Mouse (Mus musculus) liver, adult 2 months (tissue): ENCODE results near the gene C530008M17Rik. TPM values are rescaled to one million over a fixed set of nuclear protein-coding genes. Genes with fewer than 3 reads are reported as not detected.

Experiments
- DNase-seq: peaks from one replicate; pipeline ENCODE4 v3.0.0-alpha.2; 2011; ENCODE audit warnings: low read depth, low spot score; ENCODE audit errors: extremely low read depth
- H3K27ac ChIP-seq: fragments of 200-500 bp; replicated peaks from 2 replicates; pipeline ENCODE4 v1.5.1; 2012; ENCODE audit warnings: low read depth, mild to moderate bottlenecking, control low read depth, inconsistent platforms, low read length; ENCODE audit not compliant: insufficient read depth
- H3K27me3 ChIP-seq: fragments of 200-500 bp; 2 replicates; pipeline ENCODE4 v1.6.1; 2012; ENCODE audit warnings: mild to moderate bottlenecking, moderate library complexity, low read length, inconsistent platforms; ENCODE audit not compliant: control insufficient read depth, insufficient read depth
- H3K36me3 ChIP-seq: fragments of 200-500 bp; 2 replicates; pipeline ENCODE4 v1.6.1; 2012; ENCODE audit warnings: low read length, inconsistent platforms; ENCODE audit not compliant: control insufficient read depth, insufficient read depth
- H3K4me1 ChIP-seq: fragments of 200-500 bp; 2 replicates; pipeline ENCODE4 v1.6.1; 2011; ENCODE audit warnings: low read length; ENCODE audit not compliant: control insufficient read depth, insufficient read depth
- H3K4me3 ChIP-seq: fragments of 200-500 bp; 2 replicates; pipeline ENCODE4 v1.5.1; 2011; ENCODE audit warnings: low read depth, mild to moderate bottlenecking, control low read depth, low read length, moderate library complexity; ENCODE audit not compliant: insufficient read depth
- H3K79me2 ChIP-seq: fragments of 200-500 bp; 2 replicates; pipeline ENCODE4 v1.6.1; 2012; ENCODE audit warnings: inconsistent platforms, mild to moderate bottlenecking, low read length, moderate library complexity; ENCODE audit not compliant: control insufficient read depth, insufficient read depth
- H3K9ac ChIP-seq: fragments of 200-500 bp; 2 replicates; pipeline ENCODE4 v1.6.1; 2012; ENCODE audit warnings: low read depth, mild to moderate bottlenecking, control low read depth, inconsistent platforms, low read length
- CTCF ChIP-seq: fragments of 200-500 bp; IDR thresholded peaks from 2 replicates; pipeline ENCODE4 v1.5.1; 2011; ENCODE audit warnings: low read depth, low read length, control low read depth
- POLR2A ChIP-seq: fragments of 200-500 bp; IDR thresholded peaks from 2 replicates; pipeline ENCODE4 v1.6.1; 2011; ENCODE audit warnings: low read length, control low read depth; ENCODE audit not compliant: insufficient read depth; ENCODE audit errors: extremely low read depth
- WGBS: fragments of 180-500 bp; shearing (Covaris S2); methylation state at CpG from one replicate; pipeline ENCODE4 v1.1.7; 2018; 5-methylcytosine and 5-hydroxymethylcytosine counted together
- polyA plus RNA-seq: library from polyadenylated mRNA; depleted of rRNA; stranded (reverse); fragments of >200 nt; gene quantifications from 2 replicates; pipeline ENCODE4 v1.2.3, GENCODE M21; 2012
- total RNA-seq: library from RNA; depleted of rRNA; stranded (reverse); fragments of >200 nt; gene quantifications from 2 replicates; pipeline ENCODE4 v1.2.3, GENCODE M21; 2014

C530008M17Rik gene
- total and polyA plus RNA-seq, 2 experiments, result under 0.01 to 0.02 TPM

DNA sequence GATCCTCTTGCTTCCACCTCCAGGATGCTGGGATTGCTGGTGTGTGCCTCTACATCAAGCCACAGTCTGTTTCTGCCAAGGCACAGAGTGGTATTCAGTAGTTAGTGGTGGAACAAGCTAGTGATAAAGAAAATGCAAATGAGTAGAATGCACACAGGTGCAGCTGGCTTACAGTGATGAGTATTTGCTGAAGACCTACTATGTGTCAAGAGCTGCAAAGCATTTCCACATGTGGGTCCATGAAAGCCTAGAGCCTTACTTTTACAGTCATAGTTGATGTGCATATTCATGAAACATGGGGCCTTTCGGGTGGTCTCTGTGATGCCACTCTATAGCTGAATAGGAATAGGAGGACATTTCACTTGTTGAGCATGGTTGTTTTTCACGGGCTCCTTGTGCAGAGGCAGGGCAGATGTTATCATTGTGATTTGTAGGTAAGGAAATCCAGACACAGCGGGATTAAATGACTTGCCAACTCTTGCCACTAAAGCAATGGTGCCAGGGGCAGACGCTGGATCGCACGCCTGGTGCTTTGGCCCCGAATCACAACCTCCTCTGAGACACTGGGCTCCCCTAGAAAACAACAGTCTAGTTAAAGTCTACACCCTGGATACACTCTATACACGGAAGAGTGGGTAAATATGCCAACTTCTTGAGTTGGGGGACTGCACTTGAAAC lies 3.8 kb downstream of the C530008M17Rik start:
- H3K36me3 ChIP-seq, result no peaks in the 10 kb centered on the region
- peaks cover 12% of the 10 kb centered on the region for H3K27me3 ChIP-seq
- H3K4me3 ChIP-seq, result no peak overlapping the region
- H3K9ac ChIP-seq, result no peak overlapping the region
- TF ChIP-seq CTCF, result no peak
- no peak for TF ChIP-seq POLR2A
- no peaks in the 10 kb centered on the region for H3K79me2 ChIP-seq
- no peak for DNase-seq
- peaks cover 5% of the 10 kb centered on the region for H3K4me1 ChIP-seq
- no peak overlapping the region for H3K27ac ChIP-seq
- WGBS, result 89% methylated on average over 8 of the region's 8 CpGs

DNA sequence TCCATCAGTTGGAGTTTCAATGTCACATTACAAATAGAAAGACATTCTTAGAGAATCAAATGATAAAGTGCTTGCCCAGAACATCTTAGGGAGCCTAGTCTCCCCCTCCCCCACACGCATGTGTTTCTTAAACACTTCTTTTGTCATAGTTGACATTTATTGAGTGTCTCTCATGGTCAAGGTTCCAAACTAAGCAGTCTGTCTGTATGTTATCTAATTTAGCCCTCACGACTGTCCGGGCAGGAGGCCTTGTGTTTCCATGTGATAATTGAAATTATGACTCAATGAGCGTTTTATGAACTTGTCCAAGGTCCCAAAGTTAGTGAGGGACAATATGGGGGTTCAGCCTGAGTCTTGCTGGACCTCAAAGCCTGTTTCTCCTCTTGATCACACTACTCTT lies 5.0 kb downstream of the C530008M17Rik start:
- no peak overlapping the region for H3K4me3 ChIP-seq
- H3K4me1 ChIP-seq, result peaks cover 5% of the 10 kb centered on the region
- TF ChIP-seq CTCF (no peak), POLR2A (no peak)
- H3K79me2 ChIP-seq, result no peaks in the 10 kb centered on the region
- H3K9ac ChIP-seq, result no peak overlapping the region
- H3K36me3 ChIP-seq, result no peaks in the 10 kb centered on the region
- no peak overlapping the region for H3K27ac ChIP-seq
- DNase-seq, result no peak
- H3K27me3 ChIP-seq, result peaks cover 12% of the 10 kb centered on the region
- WGBS, result 75% methylated on average over 4 of the region's 4 CpGs

DNA sequence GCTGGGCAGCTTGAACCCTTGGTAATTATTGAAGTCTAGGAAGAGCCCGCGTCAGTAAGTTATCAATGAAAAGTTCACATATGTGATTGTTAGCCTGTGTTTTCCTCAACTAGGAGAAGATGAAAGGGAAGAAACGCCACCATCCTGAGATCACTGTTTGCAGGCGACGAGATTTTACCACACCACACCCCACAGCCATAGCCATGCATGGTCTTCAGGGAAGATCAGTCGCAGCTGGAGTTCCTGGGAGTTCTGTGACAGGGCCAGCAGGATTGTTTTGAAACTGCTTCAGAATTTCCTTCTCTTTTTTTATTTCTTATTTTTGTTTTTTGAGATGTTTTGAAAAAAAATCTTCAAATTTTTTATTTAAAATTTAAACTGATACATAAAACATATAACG lies 8.6 kb downstream of the C530008M17Rik start:
- H3K36me3 ChIP-seq, result no peaks in the 10 kb centered on the region
- no peaks in the 10 kb centered on the region for H3K4me1 ChIP-seq
- H3K27ac ChIP-seq, result no peak overlapping the region
- DNase-seq, result no peak
- H3K9ac ChIP-seq, result no peak overlapping the region
- no peaks in the 10 kb centered on the region for H3K79me2 ChIP-seq
- WGBS, result 86% methylated on average over 7 of the region's 7 CpGs
- H3K27me3 ChIP-seq, result no peaks in the 10 kb centered on the region
- TF ChIP-seq POLR2A (no peak), CTCF (no peak)
- no peak overlapping the region for H3K4me3 ChIP-seq

DNA sequence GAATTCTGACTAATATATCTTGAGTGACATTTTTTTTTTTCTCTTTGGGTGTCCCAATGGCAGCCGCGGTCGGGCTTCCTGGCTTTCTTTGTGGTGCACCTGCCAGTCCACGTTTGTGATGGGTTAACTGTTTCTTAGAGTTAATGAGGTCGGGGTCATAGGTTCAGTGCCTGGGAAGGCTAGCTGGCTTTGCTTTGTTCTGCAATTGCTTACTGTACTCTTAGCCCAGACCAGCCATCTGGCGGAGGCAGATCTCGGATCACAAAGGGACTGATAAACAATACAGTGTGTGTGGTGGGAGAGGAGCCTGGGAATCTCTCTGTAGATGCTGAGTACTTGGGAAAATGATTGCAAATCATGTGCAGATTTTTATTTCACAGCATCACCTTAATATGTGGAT lies 9.1 kb downstream of the C530008M17Rik start:
- no peaks in the 10 kb centered on the region for H3K27me3 ChIP-seq
- H3K36me3 ChIP-seq, result no peaks in the 10 kb centered on the region
- H3K4me3 ChIP-seq, result no peak overlapping the region
- DNase-seq, result no peak
- TF ChIP-seq CTCF (no peak), POLR2A (no peak)
- H3K4me1 ChIP-seq, result no peaks in the 10 kb centered on the region
- H3K9ac ChIP-seq, result no peak overlapping the region
- 54% methylated on average over 7 of the region's 7 CpGs for WGBS
- no peak overlapping the region for H3K27ac ChIP-seq
- no peaks in the 10 kb centered on the region for H3K79me2 ChIP-seq

DNA sequence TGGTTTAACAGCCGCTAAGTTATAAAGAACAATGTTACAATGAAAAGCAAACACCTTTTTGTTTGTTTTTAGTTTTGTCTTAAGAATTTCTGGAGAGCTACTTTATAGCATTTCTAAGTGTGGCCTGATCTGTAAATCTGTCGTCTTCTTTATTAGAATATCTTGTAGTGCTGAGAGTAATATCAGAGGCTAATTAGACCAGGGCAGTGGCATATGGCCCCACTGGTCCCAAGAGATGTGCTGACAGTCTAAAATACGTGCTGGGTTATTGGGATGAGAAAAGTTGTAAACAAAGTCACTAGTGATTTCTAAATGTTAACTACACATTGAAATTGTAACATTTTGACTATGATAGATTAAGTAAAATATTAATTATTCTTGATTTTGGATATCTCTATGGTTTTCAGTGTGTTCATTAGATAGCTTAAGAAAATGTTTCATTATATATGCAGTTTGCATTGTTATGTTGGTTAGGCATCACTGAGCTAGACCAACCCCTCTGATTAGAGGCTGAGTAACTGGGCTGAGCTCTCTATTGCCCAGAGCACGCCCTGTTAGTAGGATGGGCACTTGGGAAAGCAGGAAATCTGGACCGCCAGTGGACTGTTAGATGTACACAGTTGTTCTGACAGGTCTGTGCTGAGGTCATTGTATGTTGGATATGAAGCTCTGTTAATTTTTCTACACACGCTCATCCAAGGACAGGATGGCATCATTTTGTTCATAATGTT lies 9.9 kb downstream of the C530008M17Rik start:
- no peak overlapping the region for H3K9ac ChIP-seq
- no peaks in the 10 kb centered on the region for H3K79me2 ChIP-seq
- whole genome bisulfite sequencing, result 91% methylated on average over 6 of the region's 6 CpGs
- no peaks in the 10 kb centered on the region for H3K27me3 ChIP-seq
- H3K36me3 ChIP-seq, result no peaks in the 10 kb centered on the region
- no peak overlapping the region for H3K4me3 ChIP-seq
- no peak overlapping the region for H3K27ac ChIP-seq
- no peak for DNase-seq
- TF ChIP-seq CTCF (no peak), POLR2A (no peak)
- H3K4me1 ChIP-seq, result no peaks in the 10 kb centered on the region

DNA sequence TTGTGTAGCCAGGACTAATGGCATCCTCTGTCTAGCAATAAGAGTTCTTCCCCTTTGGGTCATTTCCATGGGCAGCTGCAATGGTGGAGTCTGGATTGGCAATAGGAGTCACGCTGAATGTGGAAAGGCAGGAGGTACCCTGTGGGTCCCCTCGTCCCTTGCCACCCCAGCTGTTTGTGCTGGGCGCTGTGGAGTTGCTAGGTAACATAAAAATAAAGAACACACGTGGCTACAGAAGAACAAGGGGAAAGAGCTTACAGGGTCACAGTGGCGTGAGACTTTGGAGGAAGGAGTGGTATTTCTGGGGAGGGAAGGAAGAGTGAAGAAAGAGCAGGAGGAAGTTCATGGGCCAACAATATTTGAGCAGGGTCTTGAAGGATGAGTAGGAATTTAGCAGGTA lies 11.8 kb downstream of the C530008M17Rik start:
- H3K4me1 ChIP-seq, result no peaks in the 10 kb centered on the region
- no peak overlapping the region for H3K4me3 ChIP-seq
- H3K36me3 ChIP-seq, result no peaks in the 10 kb centered on the region
- WGBS, result 72% methylated on average over 5 of the region's 5 CpGs
- TF ChIP-seq CTCF (no peak), POLR2A (no peak)
- H3K27me3 ChIP-seq, result no peaks in the 10 kb centered on the region
- DNase-seq, result no peak
- H3K79me2 ChIP-seq, result no peaks in the 10 kb centered on the region
- H3K27ac ChIP-seq, result no peak overlapping the region
- no peak overlapping the region for H3K9ac ChIP-seq
